Mouse (Mus musculus) embryo, embryonic 9.5 days (tissue): ENCODE measurements around the gene Myoc.

Experiments used
- DNase-seq: peaks from one replicate; pipeline ENCODE4 v3.0.0-alpha.2; 2017; ENCODE audit errors: extremely low spot score

Gene Myoc

DNA sequence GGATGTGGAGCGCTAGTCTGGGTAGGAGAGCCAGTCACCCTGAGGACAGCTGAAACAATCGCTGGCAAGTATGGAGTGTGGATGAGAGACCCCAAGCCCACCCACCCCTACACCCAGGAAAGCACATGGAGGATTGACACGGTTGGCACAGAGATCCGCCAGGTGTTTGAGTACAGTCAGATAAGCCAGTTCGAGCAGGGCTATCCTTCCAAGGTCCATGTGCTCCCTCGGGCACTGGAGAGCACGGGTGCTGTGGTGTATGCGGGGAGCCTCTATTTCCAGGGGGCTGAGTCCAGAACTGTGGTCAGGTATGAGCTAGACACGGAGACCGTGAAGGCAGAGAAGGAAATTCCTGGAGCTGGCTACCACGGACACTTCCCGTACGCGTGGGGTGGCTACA lies 9.5 kb downstream of the Myoc start:
- DNase-seq, result no peak

DNA sequence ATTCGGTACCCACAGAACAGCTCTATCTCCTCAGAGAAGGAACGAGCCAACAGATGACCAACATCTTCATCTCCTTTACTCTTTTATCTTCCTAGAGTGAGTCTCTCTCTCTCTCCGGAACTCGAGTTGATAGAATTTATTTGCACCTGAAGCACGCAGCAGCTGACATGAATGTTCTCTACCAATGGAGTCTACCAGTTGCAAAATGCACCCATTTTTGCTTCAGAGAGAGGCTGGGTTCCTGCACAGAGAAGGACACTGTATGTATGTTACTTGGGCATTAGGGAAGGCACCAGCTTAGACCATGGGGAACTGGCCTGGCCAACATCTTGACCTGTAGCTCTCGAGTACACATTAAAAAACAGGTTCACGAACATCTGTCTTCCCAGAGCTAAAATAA lies 19.2 kb downstream of the Myoc start, which contains the start of gene Myocos:
Gene Myocos (minus strand): TSS at position 101 of the 400 bp plus-strand sequence.
- DNase-seq, result no peak

DNA sequence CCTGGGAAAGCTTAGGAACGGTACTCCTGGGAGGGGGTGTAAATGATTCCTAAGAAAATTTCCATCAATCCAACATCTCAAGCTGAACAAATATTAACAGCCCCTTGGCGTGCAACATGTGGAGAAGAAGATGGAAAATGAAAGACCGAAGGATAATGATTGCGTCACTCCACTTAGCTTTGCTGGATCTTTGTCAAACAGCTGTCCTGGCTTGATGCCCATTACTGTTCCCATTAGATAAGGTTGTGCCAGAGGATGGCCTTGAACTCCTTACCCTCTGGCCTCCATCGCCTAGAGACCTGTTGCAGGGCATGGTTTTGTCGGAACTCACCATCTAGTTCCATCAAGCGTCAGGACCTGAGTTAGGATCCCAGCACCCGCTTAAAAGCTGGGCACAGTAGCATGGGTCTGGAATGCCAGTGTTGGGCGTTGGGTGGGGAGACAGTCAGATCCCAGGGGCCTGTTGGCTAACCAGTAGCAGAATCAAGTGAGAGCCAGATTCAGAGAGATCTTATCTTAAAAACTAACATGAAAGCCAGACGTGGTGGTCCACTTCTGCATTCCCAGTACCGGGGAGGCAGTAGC lies 21.4 kb downstream of the Myoc start:
- no peak for DNase-seq

DNA sequence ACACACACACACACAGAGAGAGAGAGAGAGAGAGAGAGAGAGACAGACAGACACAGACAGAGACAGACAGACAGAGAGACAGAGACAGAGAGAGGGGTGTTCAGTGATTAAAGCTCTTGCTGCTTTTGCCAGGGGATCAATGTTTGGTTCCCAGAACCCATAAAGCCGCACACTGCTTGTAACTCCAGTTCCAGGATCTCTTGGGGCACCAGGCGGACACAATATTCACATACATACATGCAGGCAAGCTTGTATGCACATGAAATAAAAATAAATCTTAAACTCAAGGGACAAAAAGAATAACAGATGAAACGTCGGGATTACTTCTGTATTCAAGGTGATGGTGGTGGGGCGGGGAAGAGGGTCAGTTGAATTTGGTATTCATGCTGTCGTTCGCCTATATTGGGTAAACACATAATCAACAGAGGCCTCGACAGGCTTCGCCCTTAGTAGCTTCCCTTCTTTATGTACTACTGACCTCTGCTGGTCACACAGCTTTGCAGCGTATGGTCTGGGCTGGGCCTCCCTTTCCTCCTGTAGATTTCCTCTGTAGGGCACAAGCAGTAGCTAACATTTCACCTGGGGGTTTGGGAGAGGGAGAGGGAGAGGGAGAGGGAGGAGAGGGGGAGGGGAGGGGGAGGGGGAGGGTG lies 26.0 kb downstream of the Myoc start:
- peak; percentile 83 for DNase-seq

DNA sequence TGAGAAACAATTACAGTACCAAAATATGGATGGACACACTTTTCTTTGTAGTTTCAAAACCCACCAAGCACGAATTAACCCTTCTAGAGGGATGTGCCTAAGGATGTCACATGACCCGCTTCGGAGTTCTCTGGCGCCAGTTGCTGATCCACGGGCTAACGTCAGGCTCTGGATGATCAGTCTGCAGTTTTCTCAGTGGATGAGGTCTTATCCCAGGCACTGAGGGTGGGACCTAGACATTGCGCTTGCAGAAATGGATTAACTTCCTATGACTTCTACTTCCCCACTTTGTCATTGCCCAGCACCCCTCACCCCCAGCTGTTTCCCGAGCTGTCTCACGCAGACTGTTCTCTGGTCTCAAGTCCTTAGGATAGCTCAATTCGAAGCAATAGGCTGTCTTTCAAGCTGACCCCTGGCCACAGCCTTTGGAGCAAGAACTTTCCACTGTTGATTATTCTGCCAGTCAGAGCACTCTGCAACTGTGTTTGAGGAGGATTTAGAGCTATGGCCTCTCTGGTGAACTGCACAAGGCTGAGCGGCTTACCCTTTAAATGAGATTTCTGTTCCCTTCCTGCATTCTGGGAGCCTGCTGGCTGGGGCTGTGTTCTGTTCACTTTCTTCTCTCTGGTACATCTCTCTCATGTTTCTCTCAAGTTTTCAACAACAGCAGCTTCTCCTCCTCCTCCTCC lies 26.7 kb downstream of the Myoc start:
- no peak for DNase-seq

DNA sequence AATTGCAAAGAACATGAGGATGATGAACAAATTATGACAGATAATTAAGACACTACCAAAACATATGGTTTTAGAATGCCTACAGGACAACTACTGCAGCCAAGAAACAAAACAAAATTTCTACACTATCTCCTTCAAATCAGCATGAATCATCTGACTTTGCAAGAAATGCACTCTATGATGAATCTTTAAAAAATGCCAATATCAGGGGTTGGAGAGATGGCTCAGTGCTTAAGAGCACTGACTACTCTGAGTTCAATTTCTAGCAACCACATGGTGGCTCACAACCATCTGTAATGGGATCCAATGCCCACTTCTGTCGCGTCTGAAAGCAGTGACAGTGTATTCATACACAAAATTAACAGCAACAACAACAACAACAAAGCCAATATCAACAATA lies 54.8 kb downstream of the Myoc start:
- DNase-seq, result no peak

DNA sequence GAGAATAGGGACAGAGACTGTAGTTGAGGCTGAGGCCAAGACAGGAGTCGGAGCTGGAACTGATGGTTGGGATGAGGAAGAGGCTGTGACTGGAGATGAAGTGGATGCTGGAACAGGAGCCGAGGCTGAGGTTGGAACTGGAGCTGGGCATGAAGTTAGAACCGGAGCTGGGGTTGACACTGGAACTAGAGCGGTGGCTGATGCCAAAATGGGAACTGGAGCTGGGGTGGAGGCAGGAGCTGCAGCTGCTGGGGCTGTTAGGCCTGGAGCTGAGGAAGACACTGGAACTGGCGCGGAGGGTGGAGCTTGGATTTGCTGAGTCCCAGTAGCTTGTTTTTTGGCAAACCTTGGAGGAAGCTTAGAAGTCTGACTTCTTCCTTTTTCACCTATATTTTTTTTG lies 58.9 kb downstream of the Myoc start:
- no peak for DNase-seq
